Mouse (Mus musculus) naive thymus-derived CD4-positive, alpha-beta T cell, adult 2 months (primary cell): ENCODE measurements at regions not wholly inside any gene's neighbourhood (a gene's known extent, or its start where the extent isn't known, plus 50 kb on each side); places are given as distances from the start of the nearest gene placed in this dataset.
"Not testable (repeated sequence)": the region's sequence is repeated elsewhere in the genome, so short reads cannot be mapped to it uniquely, and the experiment has no call there.

ENCODE experiments used
- DNase-seq: peaks from one replicate; pipeline ENCODE4 v3.0.0-alpha.2; 2011; ENCODE audit warnings: low read depth

- DNase-seq: no peak
Measured at GRCm38 (mm10) chr2:92664939-92665338, 65.4 kb downstream of the Chst1 start.

DNA sequence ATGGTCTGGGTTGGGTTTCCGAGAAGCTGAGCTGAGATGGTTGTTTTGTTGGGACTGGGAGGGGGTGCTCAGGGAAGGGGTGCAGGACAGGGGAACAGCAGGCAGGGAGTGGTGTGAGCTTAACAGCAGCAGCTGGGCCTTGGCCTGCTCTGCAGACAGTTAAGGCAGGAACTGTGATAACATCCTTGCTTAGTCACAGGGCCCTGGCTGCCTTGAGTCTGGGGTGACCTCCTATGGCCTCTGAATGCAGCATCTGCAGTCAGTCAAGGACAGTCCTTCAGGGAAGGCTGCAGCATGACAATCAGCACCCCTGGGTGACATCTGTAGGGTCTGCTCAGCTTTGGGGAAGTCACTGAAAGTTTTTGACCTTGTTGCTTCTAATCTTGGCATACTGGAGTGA lies 67.7 kb downstream of the Chst1 start:
- DNase-seq: no peak

- no peak for DNase-seq
Measured at GRCm38 (mm10) chr2:92667756-92668155, 68.2 kb downstream of the Chst1 start.

- not testable (repeated sequence) for DNase-seq
Measured at GRCm38 (mm10) chr2:92669431-92670081, 70.0 kb downstream of the Chst1 start.

DNA sequence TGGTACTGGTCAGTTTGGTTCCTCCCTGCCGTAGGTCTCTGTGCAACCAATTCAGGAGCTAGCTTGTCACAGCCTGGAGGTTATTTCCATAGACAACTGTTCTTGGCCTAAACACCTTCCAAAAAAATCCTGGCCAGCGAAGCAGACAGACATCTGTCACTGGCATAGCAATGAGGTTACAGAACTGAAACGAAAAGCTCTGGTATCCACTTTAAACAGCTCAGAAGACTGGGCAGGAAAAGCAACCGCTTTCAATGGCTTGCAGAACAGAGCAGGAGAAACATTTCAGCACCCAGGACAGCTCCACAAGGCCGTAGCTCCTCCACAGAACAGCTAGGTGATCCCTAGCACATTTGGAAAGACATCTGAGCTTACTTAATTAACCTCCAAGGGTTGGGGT lies 72.1 kb downstream of the Chst1 start:
- no peak for DNase-seq

DNA sequence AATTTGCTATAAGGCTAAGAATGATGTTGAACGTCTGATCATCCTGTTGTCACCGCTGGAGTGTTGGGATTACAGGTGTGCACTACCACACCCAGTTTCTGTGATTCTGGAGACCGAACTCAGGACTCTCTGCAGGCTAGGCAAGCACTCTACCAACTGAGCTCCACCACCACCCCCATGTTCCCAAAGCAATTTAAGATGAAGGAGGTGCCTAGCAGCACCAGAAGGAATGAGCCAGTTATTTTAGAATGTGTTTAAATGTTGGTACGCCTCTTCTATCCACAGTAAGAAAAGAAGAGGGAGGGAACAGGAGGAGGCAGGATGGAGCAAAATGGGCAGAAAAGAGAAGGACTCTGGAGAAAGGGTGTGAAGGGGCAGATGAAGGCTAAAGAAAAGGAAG lies 72.6 kb downstream of the Chst1 start:
- no peak for DNase-seq

- DNase-seq: no peak
Measured at GRCm38 (mm10) chr2:92673064-92673813, 73.7 kb downstream of the Chst1 start.

- no peak for DNase-seq
Measured at GRCm38 (mm10) chr2:92673931-92674330, 74.4 kb downstream of the Chst1 start.

GRCm38 (mm10) chr2:92675247-92675646 lies 75.7 kb downstream of the Chst1 start:
- no peak for DNase-seq

GRCm38 (mm10) chr2:92678276-92678930 lies 78.9 kb downstream of the Chst1 start:
- no peak for DNase-seq

DNA sequence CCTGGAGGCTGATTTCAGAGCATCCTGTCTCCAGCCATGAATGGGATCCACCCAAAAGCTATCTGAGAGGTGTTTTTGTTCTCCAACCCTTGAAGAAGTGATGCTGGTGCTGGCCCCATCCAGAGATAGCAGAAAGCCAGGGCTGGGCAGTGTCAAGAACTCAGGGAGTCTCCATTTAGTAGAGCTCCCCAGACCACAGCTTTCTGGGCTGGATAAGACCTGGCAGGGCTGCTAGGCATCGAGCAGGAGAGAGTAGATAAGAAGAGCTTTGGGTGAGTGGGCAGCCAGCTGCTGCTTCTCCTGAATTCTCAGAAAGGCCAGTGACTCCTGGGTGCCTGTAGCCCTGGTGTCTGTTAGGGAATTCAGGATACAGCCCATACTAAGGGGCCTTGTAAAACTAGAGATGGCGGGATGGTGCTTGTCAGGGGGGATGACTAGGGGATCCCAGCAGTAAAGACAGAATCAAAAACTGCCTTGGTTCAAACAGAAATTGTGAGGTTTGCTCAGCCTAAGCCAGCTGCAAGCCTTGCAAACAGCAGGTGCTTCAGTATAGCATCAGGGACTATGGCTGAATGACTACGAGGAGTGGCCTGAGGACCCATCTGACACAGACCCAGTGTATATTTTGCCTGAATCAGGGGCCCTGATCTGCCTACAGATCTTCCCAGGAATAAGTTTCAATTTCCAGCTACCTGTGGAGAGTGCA lies 79.6 kb downstream of the Chst1 start:
- no peak for DNase-seq

DNA sequence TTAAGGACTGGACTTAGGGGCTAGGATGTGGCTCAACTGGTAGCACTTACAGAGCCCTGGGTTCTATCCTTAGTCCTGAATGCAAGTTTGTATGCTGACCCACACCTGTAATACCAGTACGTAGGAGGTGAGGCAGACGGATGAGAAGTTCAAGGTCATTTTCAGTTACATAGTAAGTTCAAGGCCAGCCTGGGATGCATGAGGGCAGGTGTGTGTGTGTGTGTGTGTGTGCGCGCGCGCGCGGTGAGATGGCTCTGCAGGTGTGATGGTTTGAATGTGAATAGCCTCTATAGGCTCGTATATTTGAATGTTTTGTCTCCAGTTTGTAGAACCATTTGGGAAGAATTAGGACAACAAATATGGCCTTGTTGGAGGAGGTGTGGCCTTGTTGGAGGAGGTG lies 82.7 kb downstream of the Chst1 start:
- DNase-seq: no peak

DNA sequence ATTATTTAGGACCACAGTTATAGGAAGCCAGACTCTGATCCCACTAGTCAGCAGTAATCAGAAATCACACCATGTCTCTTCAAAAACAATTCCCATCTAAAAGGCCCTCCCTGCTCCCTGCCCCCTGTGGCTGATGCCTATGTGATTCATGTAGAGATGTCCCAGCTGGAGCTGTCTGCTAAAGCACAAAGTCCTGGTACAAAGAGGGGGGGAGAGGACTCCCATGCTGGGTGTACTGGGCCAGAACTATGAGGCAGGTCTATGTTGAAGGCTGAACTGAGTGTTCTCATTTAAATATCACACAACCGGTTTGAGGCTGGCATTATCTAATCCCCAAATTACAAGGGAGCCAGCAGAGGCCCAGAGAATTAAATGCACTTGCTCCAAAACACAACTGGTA lies 88.2 kb downstream of the Chst1 start:
- no peak for DNase-seq

DNA sequence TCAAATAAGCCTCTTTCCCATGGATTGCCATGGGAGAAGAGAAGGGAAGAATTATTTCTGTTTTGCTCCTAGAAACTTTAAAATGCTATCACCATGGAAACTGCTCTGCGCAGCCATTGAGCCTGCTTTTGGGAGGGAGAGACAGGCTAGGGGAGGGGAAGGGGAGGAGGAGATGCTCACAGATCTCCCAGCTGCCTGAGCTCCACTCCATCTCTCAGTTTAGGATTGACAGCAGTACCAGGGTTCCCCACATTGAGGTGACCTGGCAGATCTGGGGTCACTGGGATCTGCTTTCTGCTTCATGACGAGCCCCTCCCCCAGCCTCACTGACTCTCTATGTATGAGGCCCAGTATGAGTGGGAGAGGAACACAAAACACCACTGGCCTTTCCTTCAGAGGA lies 89.7 kb downstream of the Chst1 start:
- no peak for DNase-seq

GRCm38 (mm10) chr2:92690304-92690703 lies 90.8 kb downstream of the Chst1 start:
- no peak for DNase-seq

- DNase-seq: no peak
Measured at GRCm38 (mm10) chr2:92691438-92691837, 91.9 kb downstream of the Chst1 start.

DNA sequence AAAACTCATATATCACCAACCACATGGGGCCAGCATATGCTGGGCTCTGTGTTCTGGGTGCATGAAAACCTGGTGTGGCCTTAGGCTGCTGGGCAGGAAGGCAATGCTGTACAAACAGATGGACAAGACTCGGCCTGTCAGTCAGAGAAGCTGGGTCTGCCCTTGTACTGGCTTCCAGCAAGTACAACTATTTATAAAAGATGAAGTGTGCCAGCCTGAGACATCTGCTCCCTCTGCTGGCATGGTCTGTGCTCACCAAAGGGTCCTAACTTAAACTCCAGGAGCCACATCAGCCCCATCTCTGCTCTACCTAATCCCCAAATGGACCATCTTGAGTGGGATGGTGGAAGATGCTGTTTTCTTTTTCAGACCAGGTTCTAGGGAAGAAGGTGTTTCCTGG lies 93.1 kb downstream of the Chst1 start:
- no peak for DNase-seq

GRCm38 (mm10) chr2:92693024-92693423 lies 93.5 kb downstream of the Chst1 start:
- no peak for DNase-seq

GRCm38 (mm10) chr2:92694797-92695196 lies 95.3 kb downstream of the Chst1 start:
- no peak for DNase-seq

DNA sequence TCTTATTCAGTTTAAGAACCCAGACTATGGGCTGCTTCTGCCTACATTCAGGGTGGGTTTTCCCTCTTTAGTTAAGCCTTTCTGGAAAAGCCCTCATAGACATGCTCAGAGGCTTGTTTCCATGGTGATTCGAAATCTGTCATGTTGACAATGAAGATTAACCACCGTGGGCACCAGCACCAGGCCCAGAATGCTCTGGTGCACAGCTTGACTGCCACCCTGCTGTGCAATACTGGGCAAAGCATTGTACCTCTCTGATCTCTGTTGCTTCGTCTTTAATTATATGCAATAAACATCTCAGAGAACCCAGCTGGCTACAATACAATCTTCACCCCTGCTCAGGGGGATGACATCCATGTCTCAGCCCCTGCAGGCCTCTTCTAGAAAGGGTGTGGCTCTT lies 96.4 kb downstream of the Chst1 start:
- no peak for DNase-seq

DNA sequence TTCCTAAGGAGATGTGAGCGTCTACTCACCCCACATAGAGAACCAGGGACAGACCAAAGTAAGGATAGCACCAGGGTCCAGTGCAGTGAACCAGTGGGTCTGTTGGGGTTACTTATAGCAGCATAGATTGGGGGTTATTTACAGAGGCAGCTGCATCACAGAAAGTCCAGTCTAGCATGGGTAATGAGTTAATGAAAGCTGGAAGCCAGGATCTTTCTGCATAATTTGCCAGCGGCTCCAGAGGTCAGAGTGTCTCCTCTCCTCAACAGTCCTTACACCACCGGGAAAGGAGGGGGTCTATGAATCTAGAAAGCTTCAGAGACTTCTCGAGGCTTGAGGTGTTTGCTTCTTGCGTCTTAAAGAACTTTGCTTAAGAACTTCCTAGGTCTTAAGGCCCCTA lies 98.2 kb downstream of the Chst1 start:
- no peak for DNase-seq

DNA sequence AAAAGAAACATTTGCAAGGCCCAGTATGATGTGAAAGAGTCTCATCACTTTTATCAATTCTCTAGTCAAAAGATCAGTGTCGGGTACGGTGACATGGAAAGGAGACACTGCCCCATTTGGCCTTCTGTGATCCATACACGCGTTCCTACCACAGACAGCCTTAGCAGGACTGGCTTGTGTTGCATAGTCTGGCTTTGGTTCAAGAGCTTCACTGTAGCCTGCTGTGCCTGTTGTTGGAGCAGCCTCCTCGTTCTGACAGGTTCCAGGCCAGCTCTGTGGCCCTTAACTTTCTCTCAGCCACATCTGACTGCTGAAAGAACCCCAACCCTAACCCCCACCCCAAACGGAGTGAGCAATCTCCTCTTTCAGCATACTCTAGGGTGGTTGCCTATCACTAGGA lies 99.9 kb downstream of the Chst1 start:
- no peak for DNase-seq

- no peak for DNase-seq
Measured at GRCm38 (mm10) chr2:92704035-92704434, 104.5 kb downstream of the Chst1 start.
